Mouse (Mus musculus) urinary bladder, postnatal 4 days (tissue): Measurements from ENCODE around the gene Olfr507.
"Not testable (repeated sequence)": the region's sequence is repeated elsewhere in the genome, so short reads cannot be mapped to it uniquely, and the experiment has no call there.

Experiments
- DNase-seq, 2 experiments: peaks; one replicate each; pipeline ENCODE4 v3.0.0; 2021 to 2022; ENCODE audit warnings: low spot score in 2 of 2

The Olfr507 gene

GRCm38 (mm10) chr7:108621514-108621913, at the start of gene Olfr507:
Gene Olfr507 (plus strand): TSS chr7:108621814.
- DNase-seq, result no peak

DNA sequence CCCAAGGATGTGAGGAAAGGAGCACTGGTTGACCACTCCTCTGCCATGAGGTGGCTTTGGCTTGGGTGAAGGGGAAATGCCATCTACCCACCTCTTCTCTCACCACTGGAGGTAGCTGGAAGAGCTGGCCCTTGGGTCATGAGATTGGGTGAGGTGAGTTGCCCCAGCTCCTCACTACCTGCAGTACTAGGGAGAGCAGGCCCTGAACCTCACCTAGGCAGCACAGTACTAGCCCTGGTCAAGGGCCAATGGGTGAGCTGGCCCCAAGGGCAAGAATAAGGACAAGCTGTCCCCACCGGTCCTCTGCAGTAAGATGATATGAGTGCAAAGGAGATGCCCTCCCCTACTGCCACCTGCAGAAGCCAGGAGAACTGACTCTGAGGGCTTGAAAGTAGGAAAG, 31.8 kb upstream of the Olfr507 start:
- no peak for DNase-seq

DNA sequence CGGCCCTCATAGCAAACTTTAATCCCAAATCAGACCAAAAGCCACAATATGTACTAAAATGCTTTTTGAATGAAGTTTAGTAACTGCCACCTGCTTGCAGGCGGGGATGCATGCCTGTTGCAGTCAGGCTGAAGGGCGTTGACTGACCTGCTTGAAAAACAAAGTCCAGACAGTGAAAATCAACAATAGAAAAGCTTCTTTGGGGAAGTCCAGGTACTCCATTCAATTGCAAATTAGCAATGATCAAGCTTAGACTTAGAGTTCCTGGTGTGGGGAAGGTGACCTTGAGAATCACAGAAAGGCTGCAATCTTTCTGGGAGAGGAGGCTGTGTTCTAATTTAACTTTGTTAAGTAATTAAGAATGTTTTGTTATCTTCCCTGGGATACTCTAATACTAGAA, 19.7 kb upstream of the Olfr507 start:
- not testable (repeated sequence) for DNase-seq

DNA sequence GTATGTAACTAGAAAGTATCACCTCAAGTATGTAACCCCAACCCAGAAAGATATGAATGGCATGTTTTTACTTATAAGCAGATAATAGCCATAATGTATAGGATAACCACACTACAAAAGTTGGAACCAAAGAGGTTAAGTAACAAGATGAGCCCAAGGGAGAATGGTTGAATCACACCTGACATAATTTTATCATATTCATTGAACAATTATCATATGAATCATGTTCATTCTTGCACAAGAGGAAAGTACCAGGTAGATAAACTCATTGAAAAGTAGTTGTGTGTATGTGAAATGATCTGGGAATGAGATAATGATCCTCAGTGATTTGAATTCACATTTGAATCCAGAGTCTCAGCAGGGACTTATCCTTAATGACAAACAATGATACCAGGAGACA, 11.1 kb upstream of the Olfr507 start, which contains the start of gene Olfr506:
Olfr506 (plus strand) TSS at position 301 of the 400 bp plus-strand sequence.
- DNase-seq, result no peak

GRCm38 (mm10) chr7:108614110-108614509, 7.5 kb upstream of the Olfr507 start:
- no peak for DNase-seq

GRCm38 (mm10) chr7:108616781-108617180, 4.8 kb upstream of the Olfr507 start:
- not testable (repeated sequence) for DNase-seq

GRCm38 (mm10) chr7:108629694-108630093, 8.1 kb downstream of the Olfr507 start, which contains the start of gene Olfr508:
Gene Olfr508 (plus strand): TSS chr7:108629994.
- no peak for DNase-seq

DNA sequence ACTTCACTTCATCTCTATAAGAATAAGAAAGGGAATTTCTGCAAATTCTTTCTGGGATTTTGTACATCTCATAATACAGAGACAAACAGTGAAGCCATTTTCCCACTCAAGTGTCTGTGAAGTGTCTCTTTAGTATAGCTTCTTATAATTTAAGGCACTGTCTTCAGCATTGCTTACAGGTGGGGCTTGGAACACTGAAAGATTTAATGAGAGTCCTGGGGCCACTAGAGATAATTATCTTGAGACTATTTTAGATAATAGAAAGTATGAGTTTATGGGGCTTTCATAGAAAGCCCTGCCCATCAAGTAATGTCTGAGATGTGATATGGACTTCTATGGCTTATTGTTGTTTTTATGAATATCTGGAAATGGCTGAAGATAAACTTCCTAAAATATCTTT, 30.2 kb downstream of the Olfr507 start, which contains the start of gene Olfr509:
Olfr509 (minus strand) TSS at position 101 of the 400 bp plus-strand sequence.
- DNase-seq, result no peak

DNA sequence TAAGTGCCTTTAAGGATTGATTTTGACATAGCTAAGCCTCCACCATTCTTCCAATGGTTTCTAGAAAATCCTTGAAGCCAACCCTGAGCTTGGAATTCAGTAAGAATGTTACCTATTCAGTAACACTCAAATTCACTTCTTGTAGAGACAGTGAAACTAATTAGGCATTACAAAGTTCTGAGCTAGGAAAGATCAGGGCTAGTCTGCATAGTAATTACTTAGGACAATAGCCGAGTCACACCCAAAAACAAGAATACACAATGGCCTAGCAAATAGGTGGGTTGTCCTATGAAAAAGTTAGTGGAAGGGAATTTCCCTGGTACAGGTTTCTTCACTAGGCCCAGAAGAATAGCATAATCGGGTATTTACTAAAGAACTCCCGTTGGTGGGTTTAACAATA, 40.8 kb downstream of the Olfr507 start:
- DNase-seq, result no peak

DNA sequence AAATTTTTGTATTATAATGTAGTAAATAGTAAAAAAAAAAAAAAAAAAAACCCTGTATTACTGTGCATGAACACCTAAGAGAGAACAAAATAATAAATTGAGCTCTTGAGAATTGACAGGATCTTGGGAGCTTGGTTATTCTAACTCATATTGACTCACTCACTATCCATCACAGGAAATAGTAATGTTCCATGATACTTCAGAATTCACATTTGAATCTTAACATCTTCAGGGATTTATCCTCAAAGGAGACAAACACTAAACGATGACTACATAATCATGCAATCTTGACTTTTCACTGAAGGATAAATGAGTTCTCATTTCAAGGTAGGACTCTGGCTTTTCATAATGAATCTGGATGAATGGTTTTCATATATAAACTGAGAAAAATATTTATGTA, 44.5 kb downstream of the Olfr507 start, which contains the start of gene Olfr510:
Olfr510 (plus strand) TSS at position 301 of the 400 bp plus-strand sequence.
- no peak for DNase-seq

DNA sequence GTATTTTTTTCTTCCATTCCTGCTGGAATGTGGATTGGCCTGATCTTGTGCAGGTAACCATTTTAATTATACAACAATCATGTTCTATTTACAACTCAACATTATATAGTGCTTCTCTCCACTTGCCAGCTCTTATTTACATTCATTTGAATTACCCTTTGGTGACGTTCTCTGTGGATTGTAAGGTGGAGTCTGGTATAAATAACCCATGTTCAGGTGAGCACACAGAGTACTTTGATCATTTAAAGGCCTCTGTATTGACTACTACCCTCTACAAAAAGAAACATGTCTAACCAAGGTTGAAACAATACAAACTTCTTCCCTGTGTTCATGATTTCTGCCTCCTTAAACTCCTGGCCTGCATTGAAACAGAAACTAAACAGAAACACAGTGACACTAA, 49.4 kb downstream of the Olfr507 start:
- no peak for DNase-seq
